Mouse (Mus musculus) fibroblast of lung, adult 2 months (primary cell): Measurements from ENCODE around the gene Pkn3.
"Not testable (repeated sequence)": the region's sequence is repeated elsewhere in the genome, so short reads cannot be mapped to it uniquely, and the experiment has no call there.

ENCODE experiments used
- DNase-seq: peaks from one replicate; pipeline ENCODE4 v3.0.0-alpha.2; 2011; ENCODE audit warnings: low read depth

Pkn3 gene

DNA sequence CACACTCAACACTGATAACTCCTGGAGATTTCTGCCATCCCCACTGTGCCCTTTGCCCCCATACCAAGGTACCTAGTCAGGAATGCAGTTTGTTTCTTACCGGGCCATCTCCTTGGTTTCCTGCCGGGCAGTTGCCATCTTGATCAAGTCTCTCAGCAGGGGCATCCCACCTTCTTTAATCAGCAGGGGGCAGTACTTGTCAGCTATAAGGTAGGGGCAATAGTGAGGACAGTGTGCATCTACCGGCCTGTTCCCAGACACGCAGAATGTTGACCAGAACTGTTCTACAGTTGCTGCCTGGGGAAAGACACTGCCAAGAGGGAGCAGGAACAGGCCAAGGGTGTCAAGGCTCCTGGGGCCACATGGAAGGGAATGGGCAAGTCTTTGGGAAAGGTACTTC is 22.7 kb downstream of the Pkn3 start:
- DNase-seq = no peak

DNA sequence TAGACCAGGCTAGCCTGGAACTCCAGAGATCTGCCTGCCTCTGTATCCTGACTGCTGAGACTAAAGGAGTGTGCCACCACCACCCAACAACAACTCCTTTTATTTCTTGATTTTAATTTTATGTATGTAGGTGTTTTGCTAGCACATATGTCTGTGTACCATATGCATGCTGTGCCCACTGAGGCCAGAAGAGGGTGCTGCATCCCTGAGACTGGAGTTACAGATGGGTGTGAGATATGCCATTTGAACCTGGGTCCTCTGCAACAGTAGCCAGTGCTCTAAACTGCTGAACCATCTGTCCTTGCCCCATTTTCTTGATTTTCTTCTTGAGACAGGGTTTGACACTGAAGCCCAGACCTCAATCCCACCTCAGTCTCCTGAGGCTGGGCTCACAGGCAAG is 28.9 kb downstream of the Pkn3 start:
- no peak for DNase-seq

DNA sequence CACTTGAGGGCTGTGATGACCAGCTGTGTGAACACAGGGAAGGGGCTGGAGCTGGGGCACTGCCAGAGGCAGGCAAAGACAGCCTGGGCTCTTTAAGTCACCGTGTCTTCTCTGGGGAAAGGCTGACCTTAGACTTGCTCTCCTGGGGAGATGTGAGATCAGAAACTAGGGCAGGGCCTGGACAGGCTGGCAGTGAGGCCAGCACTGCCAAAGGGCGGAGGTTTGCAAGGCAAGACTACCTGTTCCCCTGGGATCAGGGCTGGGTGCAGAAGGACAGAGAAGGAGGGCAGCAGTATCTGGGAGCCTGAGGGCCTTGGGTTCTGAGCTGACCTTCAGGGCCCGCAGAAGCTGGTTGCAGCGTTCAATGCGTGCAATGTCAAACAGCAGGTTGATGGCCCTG is 30.2 kb downstream of the Pkn3 start:
- DNase-seq = no peak

DNA sequence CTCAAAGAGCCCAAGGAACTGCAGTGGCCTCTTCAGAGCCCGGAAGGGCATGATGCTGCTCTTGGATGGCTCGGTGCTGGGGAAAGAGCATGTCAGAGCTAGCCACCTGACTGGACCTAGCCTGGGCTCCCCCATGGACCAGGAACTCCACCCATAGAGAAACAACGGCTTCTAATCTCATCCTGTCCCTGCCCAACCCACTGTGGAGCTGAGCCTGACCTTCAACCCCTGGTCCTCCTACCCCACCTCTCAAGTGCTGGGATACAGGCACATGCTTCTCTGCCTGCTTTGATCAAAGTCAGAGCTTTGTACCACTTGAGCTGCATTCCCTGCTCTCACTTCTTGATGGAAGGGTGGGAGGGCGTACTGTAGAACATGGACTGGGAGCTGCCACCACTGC is 30.8 kb downstream of the Pkn3 start:
- DNase-seq = no peak

DNA sequence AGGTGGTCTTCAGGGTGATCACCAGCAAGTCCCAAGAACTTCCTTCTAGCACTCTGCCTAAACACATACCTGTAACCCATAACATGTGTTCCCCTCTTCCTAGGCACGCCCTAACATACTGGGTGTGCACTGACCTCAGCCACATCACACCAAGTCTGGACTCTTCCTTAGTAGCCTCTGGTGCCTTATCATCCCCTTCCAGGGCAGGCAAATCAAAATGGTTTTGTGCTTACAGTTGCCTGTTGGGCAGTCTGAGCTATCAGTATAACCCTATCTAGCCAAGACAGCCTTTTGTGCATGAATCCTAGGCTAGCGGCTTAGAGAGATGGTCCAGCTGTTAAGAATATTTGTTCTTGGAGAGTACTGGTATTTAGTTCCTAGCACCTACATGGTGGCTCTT is 34.0 kb downstream of the Pkn3 start:
- DNase-seq = no peak

DNA sequence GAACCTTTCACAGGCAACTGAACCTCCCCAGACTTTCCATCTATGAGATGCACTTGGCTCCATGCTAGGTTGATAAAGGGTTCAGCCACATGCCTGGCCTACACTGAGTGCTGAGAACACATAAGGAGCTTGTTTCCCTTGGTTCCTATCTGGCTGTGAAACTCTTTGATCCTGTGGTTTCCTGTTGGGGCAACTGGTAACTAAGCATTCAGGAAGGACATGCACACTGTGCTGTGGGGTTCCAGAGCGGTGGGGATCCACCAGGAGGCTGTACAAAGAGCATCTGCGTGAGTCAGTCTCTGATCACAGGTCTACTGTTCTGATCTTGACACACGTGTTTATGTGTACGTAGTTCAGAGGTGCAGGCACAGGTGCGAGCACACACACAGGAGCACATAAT is 35.1 kb downstream of the Pkn3 start:
- DNase-seq = no peak

DNA sequence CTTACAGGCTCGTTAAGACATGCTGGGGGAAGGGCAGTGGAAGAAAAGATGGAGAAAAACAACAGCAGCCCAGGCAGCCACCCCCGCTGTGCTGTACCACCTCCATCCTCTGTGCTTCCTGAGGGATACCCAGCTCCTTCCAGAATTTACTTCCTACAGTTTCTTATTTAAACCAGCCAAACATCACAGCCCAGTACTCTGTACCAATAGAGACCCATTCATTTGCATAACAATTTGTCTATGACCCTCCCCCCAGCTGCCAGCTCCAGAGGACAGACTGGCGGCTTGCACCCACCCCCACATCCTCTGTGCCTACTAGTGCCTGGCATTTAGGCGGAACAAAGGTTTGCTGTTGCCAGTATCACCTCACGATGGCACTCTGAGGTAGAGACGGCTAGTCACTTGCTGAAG is 42.2 kb downstream of the Pkn3 start:
- DNase-seq = no peak

DNA sequence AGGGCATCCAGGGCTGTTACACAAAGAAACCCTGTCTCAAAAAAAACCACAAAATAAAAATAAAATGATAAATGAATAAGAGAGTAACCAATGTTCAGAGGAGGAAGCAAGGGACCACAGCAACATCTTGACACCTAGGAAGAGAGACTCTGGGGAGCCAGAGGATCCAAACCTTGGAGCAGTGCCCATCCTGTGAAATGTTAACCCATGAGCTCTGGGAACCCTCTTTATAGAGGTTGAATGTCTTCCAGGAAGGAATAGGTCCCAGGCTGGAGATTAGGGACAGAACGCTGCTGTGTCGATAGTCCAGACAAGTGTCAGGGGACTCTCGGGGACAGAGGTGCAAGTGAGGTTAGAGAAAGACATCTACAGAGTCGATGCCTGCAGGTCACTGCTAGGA is 42.8 kb downstream of the Pkn3 start:
- no peak for DNase-seq

DNA sequence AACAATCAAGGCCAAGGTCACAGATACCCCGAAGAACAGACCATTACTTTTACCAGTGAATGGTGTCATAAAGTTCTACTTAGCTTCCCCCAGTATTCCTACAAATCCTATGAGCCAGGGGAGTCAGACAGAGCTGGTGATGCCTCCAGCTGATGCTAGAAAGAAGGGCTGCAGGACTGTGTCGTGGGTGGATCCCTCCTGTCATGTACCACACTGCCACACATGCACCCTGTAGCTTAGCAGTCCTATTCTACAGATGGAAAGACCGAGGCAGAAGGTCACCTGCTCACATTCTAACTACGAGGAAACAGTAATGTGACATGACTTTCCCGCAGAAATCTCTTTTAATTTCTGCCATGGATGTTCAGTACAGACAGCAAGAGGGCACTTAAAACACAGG is 45.3 kb downstream of the Pkn3 start:
- DNase-seq = no peak

DNA sequence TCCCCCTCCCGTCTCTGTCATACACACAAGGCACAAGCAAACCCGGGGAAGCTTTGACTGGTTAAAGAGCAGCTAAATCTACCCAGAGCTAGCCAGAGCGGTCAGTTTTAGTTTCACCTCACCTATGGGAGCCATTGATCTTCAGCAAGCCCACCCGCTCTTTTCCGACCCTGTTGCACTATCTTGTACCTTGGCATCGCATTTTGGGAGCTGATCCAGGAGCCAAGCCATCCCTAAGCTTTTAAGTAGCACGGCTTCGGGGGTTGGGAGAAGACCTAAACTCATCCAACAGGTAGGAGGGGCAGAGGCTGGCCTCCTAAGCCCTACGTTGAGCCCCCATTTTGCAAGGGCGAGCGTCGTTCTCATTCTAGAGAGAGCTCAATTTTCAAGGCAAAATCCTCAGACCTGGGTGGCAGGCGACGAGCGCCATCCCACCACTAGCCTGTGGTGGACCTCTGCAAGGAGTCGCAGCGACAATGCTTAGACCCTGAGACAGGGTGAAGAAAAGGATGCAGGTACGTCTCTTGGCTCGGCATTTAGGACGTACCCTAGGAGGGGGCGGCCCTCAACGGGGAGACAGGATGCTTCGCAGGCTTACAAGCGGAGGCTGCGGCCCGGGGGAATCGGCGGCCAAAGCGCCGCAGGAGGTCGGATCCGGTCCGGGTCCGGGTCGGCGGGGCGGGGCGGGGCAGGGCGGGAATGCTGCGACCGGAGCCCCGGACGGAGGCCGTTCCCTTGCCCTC is 46.4 kb downstream of the Pkn3 start:
- no peak for DNase-seq

DNA sequence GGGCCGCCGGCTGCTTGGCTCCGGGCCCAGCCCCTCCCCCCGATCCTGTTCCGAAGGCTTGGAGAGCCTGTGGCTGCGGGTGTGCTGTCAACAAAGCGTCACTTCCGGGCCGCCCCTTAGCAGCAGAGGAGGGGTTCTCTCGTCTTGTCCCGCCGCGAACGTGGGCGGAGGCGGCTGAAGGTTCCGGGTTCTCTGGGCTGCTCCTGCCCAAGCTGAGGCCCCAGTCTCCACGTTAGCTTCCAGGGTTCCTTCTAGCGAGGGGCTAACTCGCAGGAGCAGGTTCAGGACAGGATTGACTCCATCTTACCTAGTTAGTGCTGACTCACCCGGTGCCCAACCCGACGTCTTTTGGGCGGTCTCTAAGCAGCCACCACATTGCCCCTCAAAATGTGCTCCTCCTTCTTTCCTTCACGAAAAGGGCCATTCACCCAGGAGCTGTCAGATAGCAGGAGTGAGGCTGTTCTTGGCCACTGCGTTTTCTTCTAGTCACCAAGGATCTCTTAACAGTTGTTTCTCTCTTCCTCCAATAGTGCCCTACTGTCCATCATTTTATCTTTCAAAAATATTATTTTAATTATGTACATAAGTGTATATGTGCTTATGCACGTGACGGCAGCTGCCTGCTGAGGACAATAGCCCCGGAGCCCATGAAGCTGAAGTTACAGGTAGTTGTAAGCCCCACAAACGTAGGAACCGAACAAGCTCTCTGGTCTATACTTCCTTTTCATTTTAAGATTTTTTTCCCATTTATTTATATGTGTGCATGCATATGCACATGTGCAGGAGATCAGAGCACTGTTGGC is 47.2 kb downstream of the Pkn3 start, which contains the start of gene Zer1:
TSS of gene Zer1 (minus strand) at position 114 of the 803 bp plus-strand sequence.
- DNase-seq = peak; percentile 70

DNA sequence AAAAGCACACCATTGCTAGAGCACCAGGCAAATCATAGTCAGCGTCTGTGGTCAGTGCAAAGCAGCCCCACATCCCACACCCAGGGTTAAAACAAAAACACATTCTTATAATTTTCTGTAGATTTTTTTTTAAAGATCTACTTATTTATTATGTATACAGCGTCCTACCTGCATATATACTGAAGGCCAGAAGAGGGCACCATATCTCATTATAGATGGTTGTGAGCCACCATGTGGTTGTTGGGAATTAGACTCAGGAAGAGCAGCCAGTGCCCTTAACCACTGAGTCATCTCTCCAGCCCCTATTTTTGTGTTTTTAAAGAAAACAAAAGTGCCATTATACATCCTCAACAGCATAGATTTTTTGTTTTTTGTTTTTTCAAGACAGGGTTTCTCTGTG is 51.3 kb downstream of the Pkn3 start:
- DNase-seq = peak; percentile 26

DNA sequence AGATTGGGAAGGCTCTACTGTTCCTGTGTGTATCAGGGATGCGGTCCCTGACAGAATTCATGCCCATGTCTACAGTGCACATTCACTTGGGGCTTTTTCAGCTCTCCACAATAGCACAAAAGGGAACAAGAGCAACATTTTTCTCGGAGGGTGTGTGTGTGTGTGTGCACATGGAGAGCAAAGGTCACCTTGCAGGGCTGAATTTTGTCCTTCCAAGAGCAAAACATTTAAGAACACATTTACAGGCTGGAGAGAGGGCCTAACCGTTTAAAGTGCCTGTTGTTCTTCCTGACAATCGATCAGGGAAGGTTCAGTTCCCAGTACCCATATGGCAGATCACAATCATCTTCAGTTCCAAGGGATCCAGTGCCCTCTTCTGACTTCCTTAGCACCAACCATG is 52.7 kb downstream of the Pkn3 start:
- DNase-seq = no peak

DNA sequence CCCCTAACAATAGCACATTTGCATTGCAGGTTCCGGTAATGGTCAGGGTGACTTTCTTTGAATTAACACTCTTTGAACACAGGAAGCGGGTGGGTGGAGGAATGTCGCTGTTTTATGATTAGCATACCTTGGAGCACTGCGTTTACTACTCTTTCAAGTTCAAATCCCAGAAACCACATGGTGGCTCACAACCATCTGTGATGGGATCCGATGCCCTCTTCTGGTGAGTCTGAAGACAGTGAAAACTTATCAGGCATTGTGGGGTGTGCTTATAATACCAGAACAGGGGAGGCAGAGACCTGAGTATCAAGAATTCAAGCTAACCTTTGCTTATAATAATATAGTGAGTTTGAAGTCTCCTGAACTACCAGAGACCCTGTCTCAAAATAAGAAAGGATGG is 53.8 kb downstream of the Pkn3 start:
- not testable (repeated sequence) for DNase-seq

DNA sequence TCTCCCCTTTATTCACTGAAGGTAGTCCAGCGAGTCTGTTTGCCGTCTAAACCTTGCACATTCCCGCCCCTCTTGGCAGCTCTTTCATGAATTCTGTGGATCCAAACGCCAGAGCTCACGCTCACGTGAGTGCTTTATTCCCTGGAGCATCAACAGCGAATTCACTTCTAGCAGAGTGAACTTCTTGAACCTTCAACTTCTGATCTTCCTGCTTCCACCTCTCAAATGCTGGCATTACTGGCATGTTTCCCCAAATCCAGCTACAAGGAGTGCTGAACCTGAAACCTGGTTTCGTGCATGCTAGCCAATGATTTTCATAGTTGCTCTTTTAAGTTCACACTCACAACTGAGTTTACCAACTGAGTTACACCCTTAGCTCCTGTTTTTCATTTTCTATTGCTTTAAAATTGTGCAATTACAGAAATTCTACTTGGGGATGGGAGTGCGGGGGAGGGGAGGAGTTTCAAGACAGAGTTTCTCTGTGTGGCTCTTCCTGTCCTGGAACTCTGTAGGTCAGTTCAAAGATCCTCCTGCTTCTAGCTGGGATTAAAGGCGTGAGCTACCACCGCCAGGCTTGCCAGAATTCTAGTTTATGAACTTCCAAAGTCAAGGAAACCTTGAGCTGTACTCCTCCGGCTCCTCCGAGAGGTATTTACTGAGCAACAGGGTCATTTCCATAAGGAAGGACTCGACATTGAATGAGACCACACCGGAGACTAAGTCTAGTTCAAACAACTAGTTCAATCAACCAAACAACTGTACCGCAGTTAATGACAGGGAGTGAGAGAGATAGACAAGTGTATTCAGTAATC is 55.5 kb downstream of the Pkn3 start:
- peak; percentile 61 for DNase-seq

DNA sequence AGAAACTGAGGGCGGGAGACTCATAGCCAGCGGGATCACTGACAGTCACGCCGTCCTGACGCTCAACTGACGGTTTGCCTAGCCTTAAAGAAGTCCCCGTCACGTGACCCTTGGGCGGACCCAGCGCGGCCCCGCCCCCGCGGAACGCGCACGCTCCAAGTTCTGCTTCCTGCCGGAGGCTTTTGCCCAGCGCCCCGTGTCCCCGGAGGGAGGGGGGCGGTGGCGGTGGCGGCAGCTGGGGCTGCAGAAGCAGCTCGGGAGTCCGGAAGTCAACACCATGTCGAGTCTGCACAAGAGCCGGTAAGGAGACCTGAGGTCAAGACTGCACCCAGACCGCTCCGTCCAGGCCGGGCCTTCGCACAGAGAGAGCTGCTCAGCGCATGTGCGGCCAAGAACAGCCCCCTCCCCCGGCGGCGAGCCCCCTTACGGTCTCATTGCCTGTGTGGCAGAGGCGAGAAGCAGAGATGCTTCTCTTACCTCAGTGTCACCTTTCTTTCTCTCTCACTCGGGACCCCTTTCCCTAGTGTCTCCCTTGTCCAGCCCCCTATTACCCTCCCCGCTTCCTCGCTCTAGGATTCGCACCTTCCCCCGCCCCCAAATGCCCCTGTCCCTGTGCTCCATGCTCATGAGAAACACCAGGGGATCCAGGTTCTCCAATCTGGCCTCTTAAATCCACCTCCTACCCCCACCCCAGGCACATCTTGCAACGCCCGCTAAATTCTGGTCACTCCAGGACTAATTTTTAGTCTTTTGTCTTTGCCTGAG is 56.3 kb downstream of the Pkn3 start, which contains the start of gene Tbc1d13:
TSS of gene Tbc1d13 (plus strand) at position 134 of the 765 bp plus-strand sequence.
- peak; percentile 83 for DNase-seq

DNA sequence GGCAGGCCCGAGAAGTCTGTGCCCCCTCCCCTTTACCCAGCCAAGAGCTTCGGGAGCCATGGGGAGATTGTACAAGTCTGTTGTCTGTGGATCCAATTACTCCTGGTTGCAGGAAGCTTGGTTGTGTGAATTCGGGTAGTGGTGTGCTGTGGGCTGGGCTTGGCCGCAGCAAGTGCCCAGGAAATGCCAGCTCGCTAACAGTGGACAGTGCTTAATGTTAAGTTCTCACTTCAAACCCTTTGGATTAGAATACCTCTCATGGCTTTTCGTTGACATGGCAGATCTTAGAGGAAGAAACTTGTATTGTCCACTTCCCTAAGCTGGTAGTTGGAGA is 56.9 kb downstream of the Pkn3 start:
- no peak for DNase-seq

DNA sequence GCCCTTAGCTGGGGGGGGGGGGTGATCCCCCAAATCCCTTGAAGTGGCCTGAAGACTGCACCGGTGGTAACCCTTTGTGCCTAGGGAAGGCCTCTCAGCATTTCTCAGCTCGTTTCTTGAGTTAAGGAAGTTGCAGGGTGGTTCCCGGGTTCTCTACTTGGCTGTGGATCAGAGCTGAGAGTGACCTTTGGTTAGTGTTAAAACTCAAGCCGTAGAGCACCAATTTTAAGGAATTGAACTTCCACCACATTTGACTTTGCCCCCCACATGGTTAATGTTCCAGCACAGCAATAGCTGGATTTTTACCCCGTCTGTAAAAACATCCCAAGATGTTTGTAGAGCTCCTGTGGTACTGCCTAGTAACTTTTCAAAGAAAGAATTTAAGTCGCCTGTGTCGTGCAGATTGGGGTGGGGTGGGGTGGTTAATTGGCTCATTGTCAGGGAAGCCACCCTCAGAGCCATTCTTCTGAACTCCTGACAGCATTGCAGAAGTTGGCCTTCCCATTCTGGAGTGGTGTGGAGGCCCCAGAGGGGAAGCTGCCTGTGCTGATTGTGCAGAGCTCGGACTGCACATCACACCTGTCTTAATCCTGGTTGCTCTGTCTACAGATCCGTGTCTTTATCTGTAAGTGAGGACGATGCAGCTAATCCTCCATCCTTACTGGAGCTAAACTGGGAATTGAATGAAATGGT is 57.6 kb downstream of the Pkn3 start:
- DNase-seq = no peak

DNA sequence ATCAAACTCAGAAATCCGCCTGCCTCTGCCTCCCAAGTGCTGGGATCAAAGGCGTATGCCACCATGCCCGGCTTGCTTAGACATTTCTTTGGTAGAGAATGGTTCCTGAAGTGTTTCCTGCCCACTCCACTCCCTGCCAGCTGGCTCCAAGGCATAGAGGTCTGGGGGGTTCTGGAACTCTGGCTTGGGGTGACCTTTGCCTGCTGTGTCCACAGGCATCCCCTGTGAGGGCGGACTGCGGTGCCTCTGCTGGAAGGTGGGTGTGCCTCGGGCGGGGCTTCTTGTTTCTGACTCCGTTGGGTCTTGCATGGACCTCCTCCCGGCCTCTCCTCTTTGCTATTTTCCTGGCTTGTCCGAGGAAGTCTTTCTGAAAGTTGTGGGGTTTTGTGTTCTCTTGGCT is 59.0 kb downstream of the Pkn3 start:
- no peak for DNase-seq

DNA sequence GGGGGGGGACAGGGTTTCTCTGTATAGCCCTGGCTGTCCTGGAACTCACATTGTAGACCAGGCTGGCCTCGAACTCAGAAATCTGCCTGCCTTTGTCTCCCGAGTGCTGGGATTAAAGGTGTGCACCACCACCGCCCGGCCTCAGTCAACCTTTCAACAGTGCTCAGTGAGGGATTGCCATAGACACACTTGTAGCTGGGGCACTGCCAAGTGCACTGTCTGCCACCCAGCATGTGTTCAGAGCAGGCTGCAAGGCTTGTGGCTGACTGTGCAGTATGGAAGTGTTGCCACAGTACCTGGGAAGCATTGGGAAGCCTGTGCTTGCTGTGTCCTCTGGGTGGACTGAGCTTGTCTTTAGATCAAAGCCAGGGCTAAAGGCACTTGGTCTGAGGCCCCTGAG is 62.5 kb downstream of the Pkn3 start:
- not testable (repeated sequence) for DNase-seq
